14 mouse cellular contexts compared by ENCODE assay signal in the genomic region with DNA sequence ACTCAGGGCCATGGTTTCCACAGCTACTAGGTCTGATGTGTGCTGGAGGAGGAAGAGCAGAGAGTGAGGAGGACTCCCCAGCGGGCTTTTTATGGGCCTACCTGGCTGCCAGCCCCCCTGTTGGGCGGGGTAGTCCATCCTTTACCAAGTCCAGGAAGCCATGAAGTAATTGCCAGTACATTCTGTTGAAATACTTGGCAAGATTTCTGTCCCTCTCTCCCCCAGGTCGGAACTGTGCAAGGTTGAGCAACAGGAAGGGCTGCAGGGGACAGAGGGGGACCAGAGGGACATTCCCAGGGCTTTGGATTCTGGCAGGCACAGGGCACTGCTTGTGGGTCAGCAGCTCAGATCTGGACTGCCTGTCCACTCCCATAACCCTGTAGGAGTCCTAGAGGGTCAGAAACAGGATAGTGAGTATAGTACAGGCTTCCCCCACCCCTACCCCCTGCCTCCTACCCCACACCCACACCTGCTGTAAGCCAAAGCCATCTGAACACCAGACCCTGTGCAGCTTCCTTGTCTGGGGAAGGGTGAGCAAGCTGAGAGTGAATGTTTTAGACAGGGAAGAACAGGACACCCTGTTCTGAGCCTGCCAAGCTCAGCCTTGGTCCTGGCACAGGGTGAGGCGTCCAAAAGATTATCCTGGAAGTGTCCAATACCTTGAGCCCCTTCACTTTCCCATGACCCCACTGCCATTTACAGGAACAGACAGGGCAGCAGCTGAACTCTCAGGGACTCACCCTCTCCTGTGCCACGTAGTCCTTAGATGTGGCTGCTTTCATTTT. TPM values are rescaled to one million over a fixed set of nuclear protein-coding genes. Genes with fewer than 3 reads are reported as not detected.
DNase-seq lines count a peak whose midpoint lies in the region; ATAC-seq lines count a peak whose summit lies in the region.
"Had no signal": no experiment of that assay in that cellular context is flagged by ENCODE, and none has a peak within 500 bp of the region (broad histone marks: within the 10 kb centered on the region; RNA-seq: fewer than 3 reads in every experiment).

A gene (minus strand): TSS at position 547 of the 785 bp plus-strand sequence.

- no peak within 1 kb of the TSS for H3K27ac ChIP-seq in heart, embryonic 10.5 days
- no peak within 1 kb of the TSS for H3K27ac ChIP-seq in midbrain, embryonic 16.5 days (ENCODE audit: low read length)
- H3K27ac ChIP-seq: hindbrain, embryonic 10.5 days; limb, embryonic 15.5 days; neural tube, embryonic 12.5 days had no signal

- no peaks in the 10 kb centered on the region for H3K36me3 ChIP-seq in heart, embryonic 10.5 days
- H3K36me3 ChIP-seq in midbrain, embryonic 16.5 days (ENCODE audit: control insufficient read depth, insufficient read depth, low read length), result no peaks in the 10 kb centered on the region
- H3K36me3 ChIP-seq: hindbrain, embryonic 10.5 days; limb, embryonic 15.5 days; neural tube, embryonic 12.5 days had no signal

- H3K4me3 ChIP-seq in heart, embryonic 10.5 days, result no peak within 1 kb of the TSS
- no peak within 1 kb of the TSS for H3K4me3 ChIP-seq in midbrain, embryonic 16.5 days (ENCODE audit: low read depth, low read length)
- H3K4me3 ChIP-seq: hindbrain, embryonic 10.5 days; limb, embryonic 15.5 days; neural tube, embryonic 12.5 days had no signal

- H3K4me2 ChIP-seq in midbrain, embryonic 16.5 days (ENCODE audit: low read length), result no peak within 1 kb of the TSS
- H3K4me2 ChIP-seq: limb, embryonic 15.5 days; neural tube, embryonic 12.5 days had no signal

- H3K27me3 ChIP-seq in heart, embryonic 10.5 days (ENCODE audit: insufficient read depth, poor library complexity, severe bottlenecking), result peaks cover 51% of the 10 kb centered on the region
- H3K27me3 ChIP-seq in midbrain, embryonic 16.5 days (ENCODE audit: control insufficient read depth, insufficient read depth, low read depth, low read length), result no peaks in the 10 kb centered on the region
- H3K27me3 ChIP-seq: limb, embryonic 15.5 days had no signal

- no peaks in the 10 kb centered on the region for H3K9me3 ChIP-seq in heart, embryonic 10.5 days
- H3K9me3 ChIP-seq in midbrain, embryonic 16.5 days (replicated peaks; ENCODE audit: control insufficient read depth, low read length, poor library complexity, severe bottlenecking), result no peaks in the 10 kb centered on the region
- H3K9me3 ChIP-seq: hindbrain, embryonic 10.5 days; limb, embryonic 15.5 days; neural tube, embryonic 12.5 days had no signal

- DNase-seq in heart, adult 11 months, result peak; percentile 94
- no peak for DNase-seq in heart, embryonic 10.5 days (ENCODE audit: low spot score)
- DNase-seq in adipocyte (ENCODE audit: low spot score), result peak; percentile 50
- DNase-seq in large intestine, adult 2 months (ENCODE audit: low read depth, low spot score), result no peak
- DNase-seq in lung, postnatal 25 days (ENCODE audit: low spot score), result peak; percentile 50
- no peak for DNase-seq in yolk sac, embryonic 10.5 days (ENCODE audit: low spot score)
- no peak for DNase-seq in Muller cell, postnatal 12 days (ENCODE audit: inconsistent ontology term)
- DNase-seq: gastrocnemius, postnatal 14 days; kidney, adult 8-10 months had no signal

- no peak for ATAC-seq in midbrain, embryonic 16.5 days

- 62% methylated on average over 5 of the region's 5 CpGs for WGBS in heart, embryonic 10.5 days
- WGBS in large intestine, adult 2 months, result 44% methylated on average over 5 of the region's 5 CpGs
- 60% methylated on average over 5 of the region's 5 CpGs for WGBS in midbrain, embryonic 16.5 days

- H3K4me1 ChIP-seq in heart, embryonic 10.5 days, result 0 out of 2 replicates have a peak, but pooled peaks cover 5% of the 10 kb centered on the region
- H3K4me1 ChIP-seq in midbrain, embryonic 16.5 days (ENCODE audit: control insufficient read depth, insufficient read depth, low read length), result no peaks in the 10 kb centered on the region
- H3K4me1 ChIP-seq: neural tube, embryonic 12.5 days had no signal

- H3K9ac ChIP-seq in midbrain, embryonic 16.5 days (ENCODE audit: low read depth, low read length), result no peak within 1 kb of the TSS
- H3K9ac ChIP-seq: limb, embryonic 15.5 days; neural tube, embryonic 12.5 days had no signal

RNA-seq across cellular contexts. Expression of the gene that starts here (rescaled TPM):
- polyA plus RNA-seq in heart, embryonic 10.5 days (2016; fragmentation: Nextera tagmentation; extraction: Ambion mirVana), result not detected in 2 replicates
- 12.8 and 18.0 TPM in 2 replicates for polyA plus RNA-seq in large intestine, adult 2 months (2012; rRNA removed)
- polyA plus RNA-seq in midbrain, embryonic 16.5 days (2015; fragmentation: Nextera tagmentation; extraction: Ambion mirVana), result 0.86 and 1.2 TPM in 2 replicates
- polyA plus RNA-seq: C2C12; hindbrain, embryonic 10.5 days had no signal

Comparison
In these comparisons a context has a peak if more than half of its experiments do, and no peak if none do; other contexts are left out.
1. DNase-seq: peak in heart, adult 11 months (single experiment), adipocyte (single experiment) and lung, postnatal 25 days (single experiment); none in heart, embryonic 10.5 days (single experiment), large intestine, adult 2 months (single experiment), yolk sac, embryonic 10.5 days (single experiment) and Muller cell, postnatal 12 days (single experiment).